Mouse (Mus musculus) G1E (cell line): ENCODE results near the gene Snai1. TPM values are rescaled to one million over a fixed set of nuclear protein-coding genes. Genes with fewer than 3 reads are reported as not detected.

Experiments used
- ATAC-seq: 2 replicates; pipeline ENCODE4 v1.8.0; 2016; ENCODE audit warnings: mild to moderate bottlenecking; ENCODE audit not compliant: insufficient number of reproducible peaks, poor library complexity, low FRiP score, severe bottlenecking; ENCODE audit errors: extremely low read depth
- DNase-seq: peaks from one replicate; pipeline ENCODE4 v3.0.0; 2012; ENCODE audit warnings: low spot score
- H3K27me3 ChIP-seq: 2 replicates; pipeline ENCODE4 v1.6.1; 2012; ENCODE audit warnings: mild to moderate bottlenecking, low read length, inconsistent platforms; ENCODE audit not compliant: insufficient read depth
- H3K36me3 ChIP-seq: replicated peaks from 2 replicates; pipeline ENCODE3; 2012; ENCODE audit warnings: mild to moderate bottlenecking, inconsistent platforms
- H3K4me1 ChIP-seq: 2 replicates; pipeline ENCODE4 v1.6.1; 2012; ENCODE audit warnings: low read depth, low read length, inconsistent platforms, mixed read lengths; ENCODE audit not compliant: insufficient read depth
- H3K4me3 ChIP-seq: 2 replicates; pipeline ENCODE4 v1.5.1; 2012; ENCODE audit warnings: low read depth, mild to moderate bottlenecking, inconsistent platforms, low read length, moderate library complexity, mixed read lengths
- H3K9me3 ChIP-seq: replicated peaks from 2 replicates; pipeline ENCODE4 v1.6.1; 2012; ENCODE audit warnings: inconsistent platforms
- CTCF ChIP-seq: IDR thresholded peaks from 2 replicates; pipeline ENCODE4 v1.5.1; 2012; ENCODE audit warnings: low read depth, low read length, inconsistent platforms, mixed read lengths
- GATA1 ChIP-seq: IDR thresholded peaks from 2 replicates; pipeline ENCODE4 v1.6.1; 2012; ENCODE audit warnings: borderline replicate concordance, low read length, inconsistent platforms, mixed read lengths
- GATA2 ChIP-seq: IDR thresholded peaks from 2 replicates; pipeline ENCODE4 v1.6.1; 2012; ENCODE audit warnings: low read depth, low read length, inconsistent platforms, borderline replicate concordance
- POLR2AphosphoS5 ChIP-seq: IDR thresholded peaks from 2 replicates; pipeline ENCODE4 v1.6.1; 2012; ENCODE audit warnings: low read depth, low read length, inconsistent platforms; ENCODE audit not compliant: insufficient replicate concordance
- TAL1 ChIP-seq: conservative IDR thresholded peaks from 2 replicates; pipeline ENCODE4 v1.6.1; 2012; ENCODE audit warnings: low read depth, low read length, inconsistent platforms, mixed read lengths
- polyA plus RNA-seq: library from polyadenylated mRNA; stranded (reverse); fragments of >175 nt; gene quantifications from 2 replicates; pipeline ENCODE4 v1.2.3, GENCODE M21; 2012
- total RNA-seq, 2 experiments: library from RNA; stranded (forward) in 1 of 2; stranded (reverse) in 1 of 2; fragments of 200-1000 nt in 1 of 2; fragments of >200 nt in 1 of 2; fragmentation: Nextera tagmentation in 1 of 2; gene quantifications; 2 replicates each; pipeline ENCODE4 v1.2.3; 2014 to 2017

The Snai1 gene
- total and polyA plus RNA-seq, 3 experiments: not detected

DNA sequence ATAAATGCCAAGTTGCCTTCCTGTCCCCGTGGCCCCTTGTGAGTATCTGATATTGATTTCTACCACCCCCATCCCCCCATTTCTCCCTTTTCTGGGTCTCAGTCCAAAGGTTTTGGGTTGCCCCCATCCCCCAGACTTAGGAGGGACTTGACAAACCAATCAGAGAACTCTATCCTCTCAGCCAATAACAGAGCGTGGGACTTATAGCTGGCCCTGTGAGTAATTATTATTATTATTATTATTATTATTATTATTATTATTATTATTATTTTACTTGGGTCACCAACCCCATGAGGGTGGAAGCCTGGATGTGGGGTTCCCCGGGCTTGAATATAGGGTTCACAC is 27.3 kb downstream of the Snai1 start:
- TF ChIP-seq GATA2: no peak
- TF ChIP-seq POLR2AphosphoS5: no peak
- no peak for TF ChIP-seq CTCF
- no peak for TF ChIP-seq GATA1
- no peak for TF ChIP-seq TAL1
- DNase-seq (no peak), ATAC-seq (no peak)
- Histone ChIP-seq H3K27me3 (peaks cover 25% of the 10 kb centered on the region), H3K4me3 (no peak overlapping the region), H3K36me3 (no peaks in the 10 kb centered on the region), H3K4me1 (peaks cover 6% of the 10 kb centered on the region), H3K9me3 (no peaks in the 10 kb centered on the region)

DNA sequence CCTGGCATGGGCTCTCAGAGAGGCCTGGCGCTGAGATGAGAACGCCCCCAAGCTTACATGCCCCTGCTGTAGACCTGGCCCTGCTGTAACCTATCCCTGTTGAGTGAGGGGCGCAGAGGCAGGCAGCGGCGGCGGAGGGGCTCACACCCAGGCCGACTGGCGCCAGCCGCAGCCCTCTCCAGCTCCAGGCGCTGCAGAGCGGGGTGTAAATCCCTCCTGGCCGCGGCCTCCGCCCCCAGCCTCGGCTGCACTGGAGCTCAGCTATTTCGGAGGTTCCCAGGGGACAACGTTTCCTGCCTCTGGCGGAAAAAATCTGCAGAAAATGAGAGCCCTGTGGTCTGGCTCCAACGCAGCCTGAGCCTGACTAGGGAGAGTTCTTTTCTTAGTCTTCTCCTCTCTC is 27.7 kb downstream of the Snai1 start:
- no peak for ATAC-seq
- TF ChIP-seq POLR2AphosphoS5 (no peak), GATA1 (no peak), CTCF (no peak), GATA2 (no peak), TAL1 (no peak)
- peaks cover 6% of the 10 kb centered on the region for H3K4me1 ChIP-seq
- DNase-seq: no peak
- no peaks in the 10 kb centered on the region for H3K36me3 ChIP-seq
- H3K4me3 ChIP-seq: no peak overlapping the region
- peaks cover 29% of the 10 kb centered on the region for H3K27me3 ChIP-seq
- H3K9me3 ChIP-seq: no peaks in the 10 kb centered on the region

DNA sequence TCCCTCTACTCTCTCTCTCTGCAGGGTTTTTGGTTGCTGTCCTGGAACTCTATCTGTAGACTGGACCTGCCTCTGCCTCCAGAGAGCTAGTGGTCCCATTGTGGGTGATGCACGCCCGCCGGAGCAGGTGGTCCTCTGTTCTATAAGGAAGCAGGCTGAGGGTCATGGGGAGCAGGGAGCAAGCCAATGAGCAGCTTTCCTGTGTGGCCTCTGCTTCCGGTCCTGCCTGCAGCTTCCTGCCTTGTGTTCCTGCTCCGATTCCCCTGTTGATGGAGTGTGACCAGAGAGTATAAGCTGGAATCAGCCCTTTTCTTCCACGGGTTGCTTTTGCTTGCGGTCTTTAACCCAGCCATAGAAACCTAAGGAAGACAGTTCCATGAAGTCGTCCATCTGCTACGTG is 30.1 kb downstream of the Snai1 start:
- DNase-seq: no peak
- Histone ChIP-seq H3K36me3 (no peaks in the 10 kb centered on the region), H3K4me3 (no peak overlapping the region), H3K27me3 (peaks cover 30% of the 10 kb centered on the region), H3K4me1 (peaks cover 6% of the 10 kb centered on the region), H3K9me3 (no peaks in the 10 kb centered on the region)
- no peak for ATAC-seq
- TF ChIP-seq GATA1 (no peak), POLR2AphosphoS5 (no peak), GATA2 (no peak), CTCF (no peak), TAL1 (no peak)

DNA sequence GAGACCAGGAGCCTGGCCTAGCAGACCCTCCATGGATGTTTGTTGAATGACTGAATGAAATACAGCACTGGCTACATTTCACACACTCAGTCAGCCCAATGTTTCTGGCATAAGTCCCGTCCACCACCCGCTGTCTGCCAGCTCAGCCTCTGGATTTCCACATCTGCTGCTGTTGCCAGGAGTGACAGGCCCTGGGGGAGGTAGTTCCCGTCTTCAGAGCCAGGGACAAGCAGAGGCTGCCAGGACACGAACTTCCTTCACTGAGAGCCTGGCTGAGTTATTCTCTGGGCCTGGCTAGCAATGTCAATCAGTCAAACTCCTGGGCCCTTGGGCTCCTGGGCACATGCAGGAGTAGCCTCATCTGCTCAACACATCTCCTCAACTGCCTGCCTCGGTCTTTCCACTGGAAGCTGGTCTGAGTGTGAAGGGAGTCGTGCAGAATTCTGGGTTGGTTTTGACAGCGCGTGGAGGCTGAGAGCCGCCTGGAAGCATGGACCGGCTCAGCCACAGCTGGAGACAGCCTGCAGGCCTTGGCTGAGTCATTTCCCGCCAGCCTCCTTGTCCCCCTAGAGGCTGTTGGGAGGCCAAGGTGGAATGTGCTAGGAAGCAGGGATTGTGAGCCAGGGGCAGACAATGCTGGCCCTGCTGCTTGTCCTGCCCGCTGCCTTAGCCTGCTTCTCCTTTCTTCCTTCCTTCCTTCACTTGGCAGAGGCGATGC is 32.1 kb downstream of the Snai1 start:
- H3K27me3 ChIP-seq: peaks cover 36% of the 10 kb centered on the region
- ATAC-seq (no peak), DNase-seq (no peak)
- no peak overlapping the region for H3K4me3 ChIP-seq
- no peaks in the 10 kb centered on the region for H3K36me3 ChIP-seq
- H3K9me3 ChIP-seq: no peaks in the 10 kb centered on the region
- TF ChIP-seq POLR2AphosphoS5 (no peak), TAL1 (no peak), GATA1 (no peak), GATA2 (no peak), CTCF (no peak)
- peaks cover 3% of the 10 kb centered on the region for H3K4me1 ChIP-seq

DNA sequence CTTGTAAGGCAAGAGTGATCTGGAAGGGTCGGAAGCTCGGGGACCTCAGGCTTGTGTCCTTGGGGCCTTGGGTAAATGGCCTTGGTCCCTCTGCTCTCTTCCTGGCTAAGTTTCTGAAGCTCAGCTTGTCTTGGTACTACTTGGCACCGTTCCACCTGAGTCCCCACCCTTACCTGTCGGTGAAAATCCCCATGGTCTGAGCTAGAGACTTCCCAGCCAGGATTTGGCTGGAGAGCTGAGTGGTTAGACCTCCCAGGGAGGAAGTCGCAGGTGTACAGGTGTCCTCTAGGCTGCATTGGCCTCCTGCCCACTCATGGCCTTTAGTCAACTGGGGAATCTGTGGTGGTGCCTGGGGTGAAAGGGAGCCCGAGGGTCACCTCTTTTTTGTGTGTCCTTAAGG is 32.8 kb downstream of the Snai1 start:
- peaks cover 44% of the 10 kb centered on the region for H3K27me3 ChIP-seq
- H3K36me3 ChIP-seq: no peaks in the 10 kb centered on the region
- DNase-seq (no peak), ATAC-seq (no peak)
- H3K4me3 ChIP-seq: no peak overlapping the region
- TF ChIP-seq GATA2: no peak
- TF ChIP-seq TAL1: no peak
- H3K9me3 ChIP-seq: no peaks in the 10 kb centered on the region
- no peaks in the 10 kb centered on the region for H3K4me1 ChIP-seq

DNA sequence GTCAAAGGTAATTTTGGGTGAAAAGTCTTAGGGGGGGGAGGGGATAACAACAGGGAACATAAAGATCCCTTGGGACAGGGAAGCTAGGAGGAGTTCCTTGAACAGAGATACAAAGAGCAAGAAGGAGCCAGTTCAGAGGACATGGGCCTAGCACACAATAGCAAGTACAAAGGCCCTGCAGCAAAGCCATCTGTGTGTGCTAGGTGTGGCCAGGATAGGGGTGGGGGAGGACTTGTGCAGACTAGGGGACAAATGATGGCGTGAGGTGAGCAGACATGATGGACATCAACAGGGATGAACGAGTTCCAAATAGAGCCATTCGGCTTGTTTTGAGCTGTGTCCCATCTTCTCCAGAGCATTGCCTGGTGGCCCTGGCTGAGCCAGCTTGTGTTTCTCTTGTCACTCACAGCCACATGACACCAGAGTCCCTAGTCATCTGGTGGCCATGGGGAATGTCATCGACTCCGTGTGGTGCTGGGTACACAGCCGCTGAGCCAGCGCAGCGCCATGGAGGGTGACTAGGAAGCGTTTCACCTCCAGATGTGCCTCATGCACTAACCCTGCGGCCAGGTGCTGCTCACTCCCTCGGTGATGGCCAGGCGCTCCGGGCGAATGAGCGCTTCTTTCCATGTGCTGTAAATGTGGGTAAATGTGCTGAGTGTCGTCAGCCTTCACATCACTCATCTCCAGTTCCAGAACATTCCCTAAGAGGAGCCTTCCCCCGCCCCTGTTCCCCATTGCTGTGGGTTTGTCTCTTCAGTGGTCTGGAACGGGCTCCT is 33.6 kb downstream of the Snai1 start:
- no peak for DNase-seq
- no peaks in the 10 kb centered on the region for H3K9me3 ChIP-seq
- no peaks in the 10 kb centered on the region for H3K4me1 ChIP-seq
- no peak for ATAC-seq
- peaks cover 45% of the 10 kb centered on the region for H3K27me3 ChIP-seq
- no peak for TF ChIP-seq CTCF
- no peak for TF ChIP-seq GATA1
- no peak for TF ChIP-seq POLR2AphosphoS5
- no peak for TF ChIP-seq TAL1
- no peak for TF ChIP-seq GATA2
- H3K4me3 ChIP-seq: no peak overlapping the region
- H3K36me3 ChIP-seq: no peaks in the 10 kb centered on the region

DNA sequence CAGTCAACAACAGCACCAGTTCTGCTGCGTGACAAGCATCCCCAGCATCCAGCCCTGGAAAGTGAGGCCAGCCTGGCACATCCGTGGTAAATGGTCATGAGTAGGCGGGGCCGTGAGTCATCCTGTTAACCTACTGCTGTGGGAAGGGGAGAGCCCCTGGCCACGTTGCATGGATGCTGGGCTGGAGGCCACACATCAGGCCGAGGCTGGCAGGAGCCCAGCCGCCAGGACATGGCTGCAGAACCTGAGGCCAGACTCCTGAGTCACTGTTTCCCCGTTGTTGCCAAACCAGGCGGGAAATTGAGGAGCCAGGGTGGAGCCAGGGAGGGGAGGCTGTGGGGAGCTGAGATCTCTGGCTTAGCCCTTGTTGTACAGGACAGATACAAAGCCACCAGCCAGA is 36.8 kb downstream of the Snai1 start:
- no peaks in the 10 kb centered on the region for H3K9me3 ChIP-seq
- peaks cover 47% of the 10 kb centered on the region for H3K27me3 ChIP-seq
- ATAC-seq: no peak
- peaks cover 9% of the 10 kb centered on the region for H3K4me1 ChIP-seq
- H3K4me3 ChIP-seq: no peak overlapping the region
- no peak for DNase-seq
- TF ChIP-seq CTCF: no peak
- no peak for TF ChIP-seq GATA2
- no peak for TF ChIP-seq TAL1
- TF ChIP-seq GATA1: no peak
- no peak for TF ChIP-seq POLR2AphosphoS5
- H3K36me3 ChIP-seq: no peaks in the 10 kb centered on the region
